Mouse (Mus musculus) megakaryocyte, embryonic 14.5 days (primary cell): Measurements from ENCODE around the gene Olfr1411.

Experiments used
- FLI1 ChIP-seq: IDR thresholded peaks from 2 replicates; pipeline ENCODE4 v1.6.1; 2012; ENCODE audit warnings: low read length, inconsistent platforms, mixed read lengths
- GATA1 ChIP-seq: IDR thresholded peaks from 3 replicates; pipeline ENCODE4 v1.6.1; 2012; ENCODE audit warnings: mixed read lengths, low read length, inconsistent platforms, borderline replicate concordance

DNA sequence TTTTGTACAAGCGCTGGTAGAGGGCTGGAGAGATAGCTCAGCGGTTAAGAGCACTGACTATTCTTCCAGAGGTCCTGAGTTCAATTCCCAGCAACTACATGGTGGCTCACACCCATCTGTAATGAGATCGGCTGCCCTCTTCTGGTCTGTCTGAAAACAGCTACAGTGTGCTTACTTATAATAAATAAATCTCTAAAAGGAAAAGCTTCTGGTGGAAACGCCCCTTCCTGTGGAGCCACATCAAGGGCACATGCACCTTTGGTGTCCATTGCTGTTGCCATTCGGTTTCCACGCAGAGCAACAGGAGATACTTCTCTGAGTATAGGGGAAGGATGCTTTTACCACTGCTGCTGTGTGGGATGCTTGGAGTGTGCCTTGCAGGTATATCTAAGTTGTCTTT, 38.7 kb downstream of the Olfr1411 start:
- TF ChIP-seq GATA1 (no peak), FLI1 (no peak)
